8 mouse cellular contexts compared by ENCODE assay signal in the genomic region with DNA sequence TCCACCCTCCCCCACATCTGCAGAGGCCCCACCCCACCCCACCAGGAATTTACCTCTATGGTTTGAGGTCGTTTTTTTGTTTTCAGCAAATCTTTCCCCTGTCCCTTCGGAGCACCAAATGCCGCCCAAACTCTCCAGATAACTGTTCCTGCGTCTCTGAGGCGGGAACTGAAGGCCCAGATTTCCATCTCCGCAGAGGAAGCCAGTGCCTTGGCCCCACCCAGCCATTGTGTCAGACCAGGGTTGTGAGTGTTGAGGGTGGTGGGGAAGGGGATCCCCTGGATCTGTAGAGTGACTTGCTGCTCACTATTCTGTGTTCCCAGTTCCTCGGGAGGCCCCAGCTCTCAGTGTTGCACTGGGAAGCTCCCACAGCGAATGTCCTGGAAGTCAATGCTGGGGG. TPM values are rescaled to one million over a fixed set of nuclear protein-coding genes. Genes with fewer than 3 reads are reported as not detected.
A peak's percentile ranks its signal among the peaks of the same experiment; 100 is the strongest.
DNase-seq lines count a peak whose midpoint lies in the region; ATAC-seq and TF ChIP-seq lines count a peak whose summit lies in the region.

TSS of gene Arhgef15 (minus strand) at position 173 of the 400 bp plus-strand sequence.

- H3K27me3 ChIP-seq in cerebellum, adult 2 months (ENCODE audit: control insufficient read depth, insufficient read depth, low read length): no peaks in the 10 kb centered on the region
- peaks cover 19% of the 10 kb centered on the region for H3K27me3 ChIP-seq in limb, embryonic 14.5 days (ENCODE audit: control insufficient read depth, insufficient read depth, low read length)
- peaks cover 37% of the 10 kb centered on the region for H3K27me3 ChIP-seq in neural tube, embryonic 15.5 days (replicated peaks)

- TF ChIP-seq CTCF in cerebellum, adult 2 months (IDR thresholded peaks at IDR 0.05; ENCODE audit: borderline replicate concordance, insufficient read depth, low read depth, low read length): no peak
- TF ChIP-seq CTCF in brain, embryonic 14.5 days (IDR thresholded peaks at IDR 0.05; ENCODE audit: borderline replicate concordance, extremely low read depth, insufficient read depth, insufficient read length): no peak

- H3K4me1 ChIP-seq in cerebellum, adult 2 months (ENCODE audit: control insufficient read depth, insufficient read depth, low read length): peaks cover 3% of the 10 kb centered on the region; the same call in 1 of the 2 replicates
- peaks cover 11% of the 10 kb centered on the region; the same call in 1 of the 2 replicates for H3K4me1 ChIP-seq in limb, embryonic 14.5 days (ENCODE audit: control insufficient read depth, insufficient read depth, low read length)
- H3K4me1 ChIP-seq in neural tube, embryonic 15.5 days: peaks cover 13% of the 10 kb centered on the region

- H3K27ac ChIP-seq in cerebellum, adult 2 months (ENCODE audit: insufficient read depth, low read length): no peak within 1 kb of the TSS
- no peak within 1 kb of the TSS for H3K27ac ChIP-seq in limb, embryonic 14.5 days (replicated peaks; ENCODE audit: low read depth, low read length)
- H3K27ac ChIP-seq in neural tube, embryonic 15.5 days (replicated peaks): no peak within 1 kb of the TSS

- 55% methylated on average over 8 of the region's 8 CpGs for WGBS in cerebellum, adult 2 months
- 39% methylated on average over 8 of the region's 8 CpGs for WGBS in limb, embryonic 14.5 days
- 45% methylated on average over 8 of the region's 8 CpGs for WGBS in neural tube, embryonic 15.5 days

- TF ChIP-seq POLR2A in cerebellum, adult 2 months (IDR thresholded peaks at IDR 0.05; ENCODE audit: borderline replicate concordance, insufficient read depth, low read length): no peak
- TF ChIP-seq POLR2A in brain, embryonic 14.5 days (IDR thresholded peaks at IDR 0.05; ENCODE audit: borderline replicate concordance, extremely low read depth, insufficient read depth, insufficient read length, poor library complexity, severe bottlenecking): no peak
- no peak for TF ChIP-seq POLR2A in limb, embryonic 14.5 days (IDR thresholded peaks at IDR 0.05; ENCODE audit: borderline replicate concordance, extremely low read depth, insufficient read depth, insufficient read length)

- no peaks in the 10 kb centered on the region for H3K9me3 ChIP-seq in limb, embryonic 14.5 days (ENCODE audit: control insufficient read depth, low read length)
- no peaks in the 10 kb centered on the region for H3K9me3 ChIP-seq in neural tube, embryonic 15.5 days (replicated peaks)

- H3K9ac ChIP-seq in limb, embryonic 14.5 days (ENCODE audit: low read depth, low read length, severe bottlenecking): peak within 1 kb of the TSS; percentile 12; the same call in 1 of the 2 replicates
- no peak within 1 kb of the TSS for H3K9ac ChIP-seq in neural tube, embryonic 15.5 days (replicated peaks)

- peak within 1 kb of the TSS; percentile 4 for H3K4me3 ChIP-seq in cerebellum, adult 2 months (replicated peaks; ENCODE audit: insufficient read depth, low read depth, low read length)
- peak within 1 kb of the TSS; percentile 8; the same call in 1 of the 2 replicates for H3K4me3 ChIP-seq in limb, embryonic 14.5 days (replicated peaks; ENCODE audit: low read length)
- H3K4me3 ChIP-seq in neural tube, embryonic 15.5 days (replicated peaks): 0 out of 2 replicates have a peak within 1 kb of the TSS, but pooled peaks have one; percentile 12

- DNase-seq in cerebellum, adult 2 months: no peak
- DNase-seq in cerebellum, postnatal 10 days: no peak
- no peak for DNase-seq in brain, embryonic 14.5 days (ENCODE audit: low read depth)
- DNase-seq in heart, postnatal 25 days (ENCODE audit: low spot score): no peak
- no peak for DNase-seq in limb, embryonic 14.5 days (ENCODE audit: low spot score)
- DNase-seq in embryo, embryonic 10 days (ENCODE audit: low spot score): no peak

- H3K4me2 ChIP-seq in limb, embryonic 14.5 days (replicated peaks; ENCODE audit: low read depth, low read length, severe bottlenecking): 0 out of 2 replicates have a peak within 1 kb of the TSS, but pooled peaks have one; percentile 4
- peak within 1 kb of the TSS; percentile 13 for H3K4me2 ChIP-seq in neural tube, embryonic 15.5 days

- no peak for ATAC-seq in limb, embryonic 14.5 days (ENCODE audit: low FRiP score, low read depth)
- no peak for ATAC-seq in neural tube, embryonic 15.5 days (ENCODE audit: low FRiP score)
- no peak for ATAC-seq in megakaryocyte-erythroid progenitor cell, adult 5-6 weeks (replicated peaks; ENCODE audit: low FRiP score, low TSS enrichment, poor library complexity, severe bottlenecking)

- H3K36me3 ChIP-seq in limb, embryonic 14.5 days (ENCODE audit: control insufficient read depth, insufficient read depth, low read length): no peaks in the 10 kb centered on the region
- no peaks in the 10 kb centered on the region for H3K36me3 ChIP-seq in neural tube, embryonic 15.5 days

- intact Hi-C loops in heart, postnatal 25 days (cut with DNase I): no loop called here

RNA-seq across cellular contexts. Expression of gene Arhgef15, which starts in this region (rescaled TPM):
- 33.0 and 34.7 TPM in 2 replicates for polyA plus RNA-seq in cerebellum, adult 2 months (2012; rRNA removed)
- 38.6 and 40.1 TPM in 2 replicates for polyA plus RNA-seq in brain, embryonic 14.5 days (2012; rRNA removed)
- 10 to 100 TPM; 28.1 to 32.4 TPM for total RNA-seq in heart, postnatal 25 days (2021)
- 12.3 and 23.7 TPM in 2 replicates for polyA plus RNA-seq in limb, embryonic 14.5 days (2012; rRNA removed)
- 5.3 and 6.6 TPM in 2 replicates for polyA plus RNA-seq in limb, embryonic 14.5 days (2014; fragmentation: Nextera tagmentation; extraction: Ambion mirVana)
- polyA plus RNA-seq in neural tube, embryonic 15.5 days (2015; fragmentation: Nextera tagmentation; extraction: Ambion mirVana): 23.2 and 27.3 TPM in 2 replicates
- not detected in 2 replicates for total RNA-seq in megakaryocyte-erythroid progenitor cell, adult 5-6 weeks (2014; fragmentation: Nextera tagmentation)
- total RNA-seq in megakaryocyte-erythroid progenitor cell, adult 5-6 weeks (2017): not detected in 2 replicates

Comparison
In these comparisons a context has a peak if more than half of its experiments do, and no peak if none do; other contexts are left out.
1. RNA of gene Arhgef15 (total RNA-seq): 28.1 to 32.4 TPM in heart, postnatal 25 days; not detected in megakaryocyte-erythroid progenitor cell, adult 5-6 weeks; every median in the first group is over 10 times any median in the second.
2. Peak in every context shown above with its lines, with median percentiles within 50 percentile points of each other: H3K4me3 ChIP-seq.